Mouse (Mus musculus) lung, adult 18-20 months (tissue): Measurements from ENCODE around the gene Nob1.

Source experiments
- DNase-seq, 2 experiments: peaks; one replicate each; pipeline ENCODE4 v3.0.0; 2022; ENCODE audit warnings: mixed read lengths in 2 of 2

Gene Nob1

DNA sequence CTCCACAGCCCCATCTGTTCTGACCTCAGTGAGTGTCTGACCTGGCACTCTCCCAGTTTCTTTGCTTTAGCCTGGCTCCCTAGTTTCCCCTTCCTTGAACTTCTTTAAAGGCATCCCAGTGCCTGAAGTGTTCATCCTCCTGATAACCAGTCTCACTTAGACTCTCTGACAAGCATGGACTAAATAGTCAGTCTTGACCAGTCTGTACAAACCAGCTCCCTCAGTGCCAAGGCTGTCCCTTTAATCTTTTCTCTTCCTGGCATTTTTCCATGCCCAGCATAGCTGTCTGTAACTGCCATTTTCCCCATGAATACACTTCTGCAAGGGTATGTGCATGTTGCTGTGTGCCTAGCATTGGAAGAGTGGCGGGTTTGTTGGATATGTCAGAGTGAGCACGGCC, 39.8 kb downstream of the Nob1 start:
- DNase-seq: no peak

DNA sequence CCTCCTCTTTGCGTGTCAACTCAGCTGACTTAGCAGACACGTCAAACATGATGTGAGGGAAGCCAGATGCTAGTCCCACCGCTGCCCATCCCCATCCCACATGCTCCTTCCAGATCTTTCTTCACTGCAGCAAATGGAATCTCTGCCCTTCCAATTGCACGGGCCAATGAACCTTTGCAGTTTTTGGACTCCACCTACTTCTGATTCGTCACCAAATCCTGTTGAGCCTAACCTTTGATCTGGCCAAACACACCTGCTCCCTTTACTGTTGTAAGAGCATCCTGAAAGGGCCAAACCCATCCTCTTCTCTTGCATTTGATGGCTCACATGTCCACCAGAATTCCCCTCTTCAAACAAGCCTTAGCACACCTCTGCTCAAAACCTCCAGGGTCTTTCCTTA, 40.2 kb downstream of the Nob1 start:
- no peak for DNase-seq

GRCm38 (mm10) chr8:107382898-107383297, 42.0 kb downstream of the Nob1 start:
- DNase-seq: no peak

- no peak for DNase-seq
Measured at GRCm38 (mm10) chr8:107381666-107382065, 43.2 kb downstream of the Nob1 start.

GRCm38 (mm10) chr8:107380734-107381133, 44.1 kb downstream of the Nob1 start:
- no peak for DNase-seq

DNA sequence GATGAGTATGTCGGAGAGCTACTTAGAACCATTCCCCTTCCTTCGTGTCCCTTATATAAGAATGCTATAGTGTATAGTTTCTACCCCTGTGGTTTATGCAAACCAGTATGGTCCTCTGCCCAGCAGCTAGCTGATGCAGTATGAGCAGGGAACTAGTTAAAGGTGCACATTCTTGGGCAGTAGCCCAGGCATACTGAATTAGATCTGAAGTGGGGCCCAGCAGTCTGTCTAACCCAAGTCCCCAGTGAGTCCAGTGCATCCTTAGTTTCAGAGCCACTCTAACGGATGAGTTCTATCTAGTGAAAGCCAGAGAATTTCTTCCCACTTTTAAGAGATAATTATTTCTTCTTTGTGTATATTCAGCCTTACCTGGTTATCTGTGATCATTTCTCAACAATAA, 47.5 kb downstream of the Nob1 start:
- no peak for DNase-seq

DNA sequence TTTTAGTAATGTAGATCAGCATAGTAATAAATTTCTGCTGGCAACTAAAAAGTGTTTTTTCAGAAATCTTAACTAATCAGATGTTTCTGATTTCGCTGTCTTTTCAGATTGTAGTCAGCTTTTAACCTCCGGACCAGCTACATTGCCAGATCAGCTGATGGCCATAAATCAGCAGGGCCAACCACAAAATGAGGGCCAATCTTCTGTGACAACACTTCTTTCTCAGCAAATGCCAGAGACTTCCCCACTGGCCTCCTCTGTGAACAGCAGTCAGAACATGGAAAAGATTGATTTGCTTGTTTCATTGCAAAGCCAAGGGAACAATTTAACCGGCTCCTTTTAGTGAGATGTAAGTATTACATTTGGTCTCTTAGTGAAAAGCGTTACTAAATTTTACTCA, 54.5 kb downstream of the Nob1 start:
- no peak for DNase-seq
